Mouse (Mus musculus) bone marrow macrophage, adult 2 months (primary cell): ENCODE measurements around the gene Prdm1.

ENCODE experiments used
- CTCF ChIP-seq: IDR thresholded peaks from 2 replicates; pipeline ENCODE4 v1.5.1; 2012; ENCODE audit warnings: low read depth, mild to moderate bottlenecking, low read length, moderate library complexity
- POLR2A ChIP-seq: IDR thresholded peaks from 2 replicates; pipeline ENCODE4 v1.6.1; 2012; ENCODE audit warnings: mild to moderate bottlenecking, low read depth, low read length, borderline replicate concordance

GRCm38 (mm10) chr10:44465618-44466017, 62.7 kb downstream of the Prdm1 start:
- TF ChIP-seq POLR2A (no peak), CTCF (no peak)
